Mouse (Mus musculus) spleen, adult 2 months (tissue): ENCODE data around the gene Stk24.

Source experiments
- CTCF ChIP-seq: fragments of 200-500 bp; IDR thresholded peaks from 2 replicates; pipeline ENCODE4 v1.5.1; 2011; ENCODE audit warnings: mild to moderate bottlenecking, inconsistent platforms; ENCODE audit not compliant: insufficient read depth, insufficient read length, insufficient replicate concordance; ENCODE audit errors: extremely low read depth
- POLR2A ChIP-seq: fragments of 200-500 bp; IDR thresholded peaks from 2 replicates; pipeline ENCODE4 v1.6.1; 2011; ENCODE audit warnings: low read depth, low read length, inconsistent platforms

GRCm38 (mm10) chr14:121263912-121264311, 115.9 kb downstream of the Stk24 start:
- TF ChIP-seq POLR2A (no peak), CTCF (no peak)
